Mouse (Mus musculus) heart, postnatal 0 days (tissue): ENCODE results near the gene Pln. TPM values are rescaled to one million over a fixed set of nuclear protein-coding genes. Genes with fewer than 3 reads are reported as not detected.

Experiments used
- ATAC-seq: fragments of 200-750 bp; cut with Nextera tagmentation; 2 replicates; pipeline ENCODE4 v1.8.0; 2017; ENCODE audit warnings: low read depth, moderate number of reproducible peaks, moderate library complexity; ENCODE audit not compliant: insufficient read depth
- DNase-seq: peaks from one replicate; pipeline ENCODE4 v3.0.0-alpha.2; 2016; ENCODE audit warnings: low spot score
- H3K27ac ChIP-seq: fragments of 300-500 bp; sonication (generic); 2 replicates; pipeline ENCODE4 v1.5.1; 2014; ENCODE audit warnings: low read depth, mild to moderate bottlenecking
- H3K27me3 ChIP-seq: fragments of 300-500 bp; sonication (generic); 2 replicates; pipeline ENCODE4 v1.6.1; 2014; ENCODE audit warnings: low read length, mixed read lengths; ENCODE audit not compliant: control insufficient read depth, insufficient read depth
- H3K36me3 ChIP-seq: fragments of 300-500 bp; sonication (generic); replicated peaks from 2 replicates; pipeline ENCODE4 v1.6.1; 2014; ENCODE audit warnings: low read length, mixed read lengths; ENCODE audit not compliant: control insufficient read depth, insufficient read depth
- H3K4me1 ChIP-seq: fragments of 300-500 bp; sonication (generic); 2 replicates; pipeline ENCODE4 v1.6.1; 2014; ENCODE audit warnings: antibody characterized with exemption; ENCODE audit not compliant: control insufficient read depth, insufficient read depth
- H3K4me2 ChIP-seq: fragments of 300-500 bp; sonication (generic); 2 replicates; pipeline ENCODE4 v1.6.1; 2014; ENCODE audit warnings: low read depth, mild to moderate bottlenecking, low read length, moderate library complexity
- H3K4me3 ChIP-seq: fragments of 300-500 bp; sonication (generic); 2 replicates; pipeline ENCODE4 v1.5.1; 2014; ENCODE audit warnings: low read depth, low read length
- H3K9ac ChIP-seq: fragments of 300-500 bp; sonication (generic); replicated peaks from 2 replicates; pipeline ENCODE4 v1.6.1; 2014; ENCODE audit warnings: low read depth, low read length, mixed read lengths
- H3K9me3 ChIP-seq: fragments of 300-500 bp; sonication (generic); replicated peaks from 2 replicates; pipeline ENCODE4 v1.6.1; 2016; ENCODE audit warnings: low read length; ENCODE audit not compliant: control insufficient read depth
- CTCF ChIP-seq: IDR thresholded peaks from 2 replicates; pipeline ENCODE4 v1.5.1; 2016; ENCODE audit warnings: antibody characterized with exemption, control low read depth, low read depth
- EP300 ChIP-seq: IDR thresholded peaks from 2 replicates; pipeline ENCODE4 v1.6.1; 2016; ENCODE audit warnings: antibody characterized with exemption, low read depth
- WGBS: fragments of 180-500 bp; shearing (Covaris S2); extraction: QIAGEN DNeasy Blood & Tissue Kit; methylation state at CpG from one replicate; pipeline ENCODE4 v1.1.7; 2014; 5-methylcytosine and 5-hydroxymethylcytosine counted together
- polyA plus RNA-seq: library from polyadenylated mRNA; unstranded; fragments of >200 nt; fragmentation: Nextera tagmentation; extraction: Ambion mirVana; gene quantifications from 2 replicates; pipeline ENCODE4 v1.2.1, GENCODE M21; 2015
- total RNA-seq: library from RNA; depleted of rRNA; stranded (reverse); fragments of >200 nt; gene quantifications from 2 replicates; pipeline ENCODE4 v1.2.3, GENCODE M21; 2014; ENCODE audit warnings: low replicate concordance; rRNA removed

Gene Pln
- total and polyA plus RNA-seq, 2 experiments from 2014 or later: 3,248 to 4,371 TPM

DNA sequence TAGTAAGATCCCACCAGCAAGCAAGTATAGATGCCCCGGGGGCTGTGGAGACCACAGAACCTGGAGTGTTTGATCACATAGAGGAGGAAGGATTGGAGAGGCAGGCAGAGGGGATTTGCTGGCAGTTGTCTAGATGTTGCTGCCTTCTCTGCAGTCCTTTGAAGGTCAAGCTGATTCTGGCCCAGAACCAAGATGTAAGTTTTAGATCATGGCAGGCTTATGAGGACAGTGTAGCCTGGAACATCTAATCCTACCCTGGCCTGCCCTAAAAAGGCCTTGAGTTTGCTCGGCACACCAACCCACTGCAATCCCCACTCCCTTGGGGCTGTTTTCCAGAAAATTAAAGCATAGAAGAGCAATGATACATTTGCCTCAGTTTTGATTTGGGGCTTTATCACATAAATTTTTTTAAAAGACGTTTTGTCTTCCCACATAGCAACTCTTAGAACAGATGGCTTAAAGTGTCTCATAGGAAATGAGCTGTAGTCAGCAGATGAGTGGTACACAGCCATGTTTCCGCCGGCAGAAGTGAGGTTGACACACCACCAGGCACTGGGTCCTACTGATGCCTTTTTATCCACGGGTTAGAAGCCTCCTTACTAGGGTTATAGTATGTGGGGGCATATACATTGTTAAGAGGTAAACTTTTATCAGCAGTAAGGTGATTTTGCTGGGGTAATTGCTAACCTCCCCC lies 50.9 kb downstream of the Pln start:
- ATAC-seq (no peak; the same call in 1 of the 2 replicates), DNase-seq (no peak)
- H3K4me2 ChIP-seq: no peak overlapping the region
- H3K27me3 ChIP-seq: no peaks in the 10 kb centered on the region
- TF ChIP-seq EP300 (no peak), CTCF (no peak)
- H3K27ac ChIP-seq: 0 out of 2 replicates have a peak overlapping the region, but pooled peaks have one; percentile 13
- peaks cover 5% of the 10 kb centered on the region; the same call in 1 of the 2 replicates for H3K4me1 ChIP-seq
- H3K36me3 ChIP-seq: no peaks in the 10 kb centered on the region
- 61% methylated on average over 6 of the region's 6 CpGs for WGBS
- no peaks in the 10 kb centered on the region for H3K9me3 ChIP-seq
- H3K9ac ChIP-seq: no peak overlapping the region
- no peak overlapping the region for H3K4me3 ChIP-seq

DNA sequence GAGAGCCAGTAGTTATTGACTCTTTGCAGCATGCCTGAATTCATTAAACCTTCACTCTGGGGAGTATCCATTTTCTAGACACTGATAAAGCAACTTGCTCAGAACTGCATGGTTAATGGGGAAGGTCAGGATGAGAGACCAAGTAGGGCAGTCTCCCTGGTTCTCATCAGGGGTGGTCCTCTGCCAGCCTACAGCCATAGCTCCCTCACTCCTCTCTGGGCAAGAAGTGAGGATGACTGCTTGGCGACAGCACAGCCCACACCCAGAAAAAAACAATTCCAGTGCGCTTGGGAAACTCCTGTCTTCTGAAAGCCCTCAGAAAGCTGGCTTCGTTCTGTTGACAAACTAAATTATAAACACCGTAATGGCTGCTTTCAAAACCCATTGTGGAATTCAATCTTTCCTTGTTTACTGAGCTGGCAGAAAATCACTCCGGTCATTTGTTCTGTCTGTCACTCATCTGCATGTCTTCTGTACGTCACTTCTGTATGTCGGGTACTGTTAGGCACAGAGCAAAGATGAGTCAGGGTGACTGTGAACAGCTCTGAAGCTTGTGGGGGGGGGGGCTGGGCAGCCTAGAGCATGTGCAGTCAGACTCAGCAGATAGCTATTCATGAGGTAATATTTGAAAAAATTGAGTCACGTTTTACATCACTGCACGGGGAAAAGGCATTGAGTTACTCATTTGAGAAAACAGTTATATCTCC lies 57.6 kb downstream of the Pln start:
- H3K27me3 ChIP-seq: no peaks in the 10 kb centered on the region
- no peak for ATAC-seq

More for the DNA sequence above, 57.6 kb downstream of the Pln start:
- no peaks in the 10 kb centered on the region for H3K9me3 ChIP-seq
- H3K4me3 ChIP-seq: no peak overlapping the region
- 70% methylated on average over 9 of the region's 9 CpGs for WGBS
- TF ChIP-seq EP300 (no peak), CTCF (no peak)
- H3K9ac ChIP-seq: no peak overlapping the region
- no peak overlapping the region for H3K27ac ChIP-seq
- peaks cover 7% of the 10 kb centered on the region; the same call in 1 of the 2 replicates for H3K4me1 ChIP-seq
- no peak overlapping the region for H3K4me2 ChIP-seq
- no peak for DNase-seq
- H3K36me3 ChIP-seq: no peaks in the 10 kb centered on the region

Other genes with a start within 250 kb of the Pln start
- gene Cep85l, start 42.3 kb downstream of the Pln start, total RNA-seq: 17.6 and 21.2 TPM in 2 replicates
- 3.3 and 4.1 TPM in 2 replicates for gene Cep85l, start 42.3 kb downstream of the Pln start, polyA plus RNA-seq